Mouse (Mus musculus) lung, embryonic 14.5 days (tissue): ENCODE results near the gene Sertad2. TPM values are rescaled to one million over a fixed set of nuclear protein-coding genes. Genes with fewer than 3 reads are reported as not detected.

ENCODE experiments used
- ATAC-seq: fragments of 200-750 bp; cut with Nextera tagmentation; 2 replicates; pipeline ENCODE4 v1.8.0; 2017; ENCODE audit warnings: mild to moderate bottlenecking, moderate TSS enrichment, moderate library complexity; ENCODE audit not compliant: insufficient read depth
- DNase-seq: peaks from one replicate; pipeline ENCODE4 v3.0.0-alpha.2; 2015
- H3K27ac ChIP-seq: fragments of 300-500 bp; sonication (generic); 2 replicates; pipeline ENCODE4 v1.5.1; 2014; ENCODE audit warnings: low read depth, mild to moderate bottlenecking, moderate library complexity
- H3K27me3 ChIP-seq: fragments of 300-500 bp; sonication (generic); 2 replicates; pipeline ENCODE4 v1.6.1; 2014; ENCODE audit warnings: low read length, control low read depth; ENCODE audit not compliant: insufficient read depth
- H3K36me3 ChIP-seq: fragments of 300-500 bp; sonication (generic); 2 replicates; pipeline ENCODE4 v1.6.1; 2014; ENCODE audit warnings: control low read depth; ENCODE audit not compliant: insufficient read depth
- H3K4me1 ChIP-seq: fragments of 300-500 bp; sonication (generic); 2 replicates; pipeline ENCODE4 v1.6.1; 2014; ENCODE audit warnings: antibody characterized with exemption, control low read depth; ENCODE audit not compliant: insufficient read depth
- H3K4me2 ChIP-seq: fragments of 300-500 bp; sonication (generic); 2 replicates; pipeline ENCODE4 v1.6.1; 2014; ENCODE audit warnings: mild to moderate bottlenecking
- H3K4me3 ChIP-seq: fragments of 300-500 bp; sonication (generic); 2 replicates; pipeline ENCODE4 v1.5.1; 2014; ENCODE audit warnings: low read depth, low read length
- H3K9ac ChIP-seq: fragments of 300-500 bp; sonication (generic); 2 replicates; pipeline ENCODE4 v1.6.1; 2014
- H3K9me3 ChIP-seq: fragments of 300-500 bp; sonication (generic); 2 replicates; pipeline ENCODE4 v1.6.1; 2016; ENCODE audit warnings: low read depth, low read length, control low read depth
- CTCF ChIP-seq: IDR thresholded peaks from 2 replicates; pipeline ENCODE4 v1.5.1; 2016; ENCODE audit warnings: antibody characterized with exemption, low read depth
- WGBS: fragments of 180-500 bp; shearing (Covaris S2); extraction: QIAGEN DNeasy Blood & Tissue Kit; methylation state at CpG from one replicate; pipeline ENCODE4 v1.1.7; 2014; 5-methylcytosine and 5-hydroxymethylcytosine counted together
- polyA plus RNA-seq: library from polyadenylated mRNA; unstranded; fragments of >200 nt; fragmentation: Nextera tagmentation; extraction: Ambion mirVana; gene quantifications from 2 replicates; pipeline ENCODE4 v1.2.1, GENCODE M21; 2014

Gene Sertad2
- polyA plus RNA-seq, 1 experiment from 2014 or later: 45.8 TPM

GRCm38 (mm10) chr11:20636114-20636513, 93.1 kb downstream of the Sertad2 start:
- Histone ChIP-seq H3K36me3 (no peaks in the 10 kb centered on the region), H3K27ac (peak overlapping the region; percentile 81), H3K9ac (no peak overlapping the region), H3K4me1 (peaks cover 22% of the 10 kb centered on the region), H3K4me2 (peak overlapping the region; percentile 44), H3K4me3 (no peak overlapping the region), H3K9me3 (no peaks in the 10 kb centered on the region), H3K27me3 (no peaks in the 10 kb centered on the region)
- 45% methylated on average over 4 of the region's 4 CpGs for WGBS
- ATAC-seq (no peak), DNase-seq (no peak)
- no peak for TF ChIP-seq CTCF

GRCm38 (mm10) chr11:20637060-20637459, 94.0 kb downstream of the Sertad2 start:
- no peak for ATAC-seq
- Histone ChIP-seq H3K36me3 (no peaks in the 10 kb centered on the region), H3K9me3 (no peaks in the 10 kb centered on the region), H3K9ac (no peak overlapping the region), H3K4me2 (no peak overlapping the region), H3K27ac (no peak overlapping the region), H3K27me3 (no peaks in the 10 kb centered on the region), H3K4me1 (peaks cover 23% of the 10 kb centered on the region), H3K4me3 (no peak overlapping the region)
- no peak for TF ChIP-seq CTCF
- DNase-seq: no peak

GRCm38 (mm10) chr11:20638841-20639240, 95.8 kb downstream of the Sertad2 start:
- H3K4me1 ChIP-seq: peaks cover 18% of the 10 kb centered on the region
- H3K4me3 ChIP-seq: no peak overlapping the region
- peak; percentile 92 for TF ChIP-seq CTCF
- no peaks in the 10 kb centered on the region for H3K9me3 ChIP-seq
- ATAC-seq: no peak
- H3K27me3 ChIP-seq: no peaks in the 10 kb centered on the region
- no peaks in the 10 kb centered on the region for H3K36me3 ChIP-seq
- 13% methylated on average over 3 of the region's 3 CpGs for WGBS
- no peak overlapping the region for H3K4me2 ChIP-seq
- no peak overlapping the region; the same call in 1 of the 2 replicates for H3K27ac ChIP-seq
- DNase-seq: peak; percentile 88
- H3K9ac ChIP-seq: no peak overlapping the region

- Histone ChIP-seq H3K4me3 (peak overlapping the region; percentile 20), H3K9me3 (no peaks in the 10 kb centered on the region), H3K27ac (peak overlapping the region; percentile 78), H3K9ac (0 out of 2 replicates have a peak overlapping the region, but pooled peaks have one; percentile 34), H3K27me3 (no peaks in the 10 kb centered on the region), H3K36me3 (no peaks in the 10 kb centered on the region), H3K4me2 (peak overlapping the region; percentile 55), H3K4me1 (peaks cover 17% of the 10 kb centered on the region)
- ATAC-seq (peak; percentile 94), DNase-seq (peak; percentile 84)
- WGBS: 0% methylated on average over 11 of the region's 11 CpGs
- TF ChIP-seq CTCF: no peak
These were observed 96.9 kb downstream of the Sertad2 start for GRCm38 (mm10) chr11:20639918-20640447.

- Histone ChIP-seq H3K4me1 (peaks cover 33% of the 10 kb centered on the region), H3K27ac (no peak overlapping the region), H3K36me3 (no peaks in the 10 kb centered on the region), H3K4me2 (no peak overlapping the region), H3K4me3 (no peak overlapping the region), H3K9me3 (no peaks in the 10 kb centered on the region), H3K27me3 (no peaks in the 10 kb centered on the region), H3K9ac (no peak overlapping the region)
- DNase-seq (no peak), ATAC-seq (no peak)
- whole genome bisulfite sequencing: 73% methylated on average over 5 of the region's 5 CpGs
- no peak for TF ChIP-seq CTCF
These were observed 99.3 kb downstream of the Sertad2 start for GRCm38 (mm10) chr11:20642321-20642720.

GRCm38 (mm10) chr11:20643161-20643560, 100.1 kb downstream of the Sertad2 start:
- ATAC-seq (no peak), DNase-seq (no peak)
- Histone ChIP-seq H3K4me1 (peaks cover 40% of the 10 kb centered on the region), H3K9me3 (no peaks in the 10 kb centered on the region), H3K4me2 (no peak overlapping the region), H3K27ac (no peak overlapping the region), H3K4me3 (no peak overlapping the region), H3K27me3 (no peaks in the 10 kb centered on the region), H3K36me3 (peaks cover 3% of the 10 kb centered on the region; the same call in 1 of the 2 replicates), H3K9ac (no peak overlapping the region)
- TF ChIP-seq CTCF: no peak
- WGBS: 56% methylated on average over 5 of the region's 5 CpGs

GRCm38 (mm10) chr11:20644166-20644565, 101.1 kb downstream of the Sertad2 start:
- Histone ChIP-seq H3K9ac (no peak overlapping the region), H3K4me1 (peaks cover 39% of the 10 kb centered on the region), H3K27ac (no peak overlapping the region), H3K9me3 (no peaks in the 10 kb centered on the region), H3K27me3 (no peaks in the 10 kb centered on the region), H3K4me2 (no peak overlapping the region), H3K36me3 (peaks cover 13% of the 10 kb centered on the region; the same call in 1 of the 2 replicates), H3K4me3 (no peak overlapping the region)
- TF ChIP-seq CTCF: no peak
- WGBS: 74% methylated on average over 1 of the region's 1 CpGs
- no peak for ATAC-seq
- no peak for DNase-seq
